Mouse (Mus musculus) spleen, adult 2 months (tissue): ENCODE measurements at regions not wholly inside any gene's neighbourhood (a gene's known extent, or its start where the extent isn't known, plus 50 kb on each side); places are given as distances from the start of the nearest gene placed in this dataset.

Source experiments
- CTCF ChIP-seq: fragments of 200-500 bp; IDR thresholded peaks from 2 replicates; pipeline ENCODE4 v1.5.1; 2011; ENCODE audit warnings: mild to moderate bottlenecking, inconsistent platforms; ENCODE audit not compliant: insufficient read depth, insufficient read length, insufficient replicate concordance; ENCODE audit errors: extremely low read depth
- POLR2A ChIP-seq: fragments of 200-500 bp; IDR thresholded peaks from 2 replicates; pipeline ENCODE4 v1.6.1; 2011; ENCODE audit warnings: low read depth, low read length, inconsistent platforms

DNA sequence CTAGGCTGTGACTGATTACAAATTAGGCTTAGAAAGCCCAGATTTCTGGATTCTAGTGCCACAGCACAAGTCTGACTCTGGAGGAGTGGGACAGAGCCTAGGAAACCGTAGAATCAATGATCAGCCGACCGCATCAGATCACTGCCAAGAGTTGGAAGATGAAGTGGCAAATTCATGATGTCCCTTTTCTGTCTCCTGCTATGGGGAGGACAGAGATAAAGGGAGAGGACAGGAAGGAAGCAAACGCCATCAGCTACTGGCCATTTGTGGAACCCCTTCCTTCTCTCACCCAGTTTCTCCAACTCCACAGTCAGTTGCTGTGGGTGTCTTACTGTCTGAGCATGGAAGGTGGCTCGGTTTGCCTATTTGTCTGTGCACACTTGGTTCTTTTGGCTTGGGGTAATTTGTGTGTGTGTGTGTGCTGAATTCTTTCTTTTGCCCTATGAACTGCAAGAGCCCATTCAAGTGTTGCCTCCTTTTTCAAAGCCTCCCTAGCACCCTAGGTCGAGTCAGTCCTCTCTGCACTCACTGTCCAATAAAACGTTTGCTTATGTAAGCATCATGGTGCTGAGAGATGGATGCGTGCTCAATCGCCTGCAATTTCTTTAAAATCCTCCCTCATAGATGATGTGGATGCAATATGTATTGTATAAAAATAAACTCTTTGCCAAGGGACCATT lies 231.7 kb upstream of the Krr1 start:
- TF ChIP-seq POLR2A (no peak), CTCF (no peak)
